Mouse (Mus musculus): ENCODE data around the gene Lamc1.
"Not testable (repeated sequence)": the region's sequence is repeated elsewhere in the genome, so short reads cannot be mapped to it uniquely, and the experiment has no call there.

The Lamc1 gene

GRCm38 (mm10) chr1:153332444-153333295 lies at the start of gene Lamc1:
Gene Lamc1 (minus strand): TSS chr1:153332786.
- DNase-seq (ENCODE audit: extremely low read depth, low read depth, low spot score): no peak

GRCm38 (mm10) chr1:153380746-153381282 lies 48.2 kb upstream of the Lamc1 start:
- no peak for DNase-seq (ENCODE audit: extremely low read depth, low read depth, low spot score)

- no peak for DNase-seq (ENCODE audit: extremely low read depth, low read depth, low spot score)
These were observed 47.2 kb upstream of the Lamc1 start for GRCm38 (mm10) chr1:153379832-153380231.

- DNase-seq (ENCODE audit: extremely low read depth, low read depth, low spot score): no peak
These were observed 46.0 kb upstream of the Lamc1 start for GRCm38 (mm10) chr1:153378587-153378986.

- DNase-seq (ENCODE audit: extremely low read depth, low read depth, low spot score): no peak
These were observed 43.9 kb upstream of the Lamc1 start for GRCm38 (mm10) chr1:153376446-153376845.

- no peak for DNase-seq (ENCODE audit: extremely low read depth, low read depth, low spot score)
These were observed 41.5 kb upstream of the Lamc1 start for GRCm38 (mm10) chr1:153374136-153374535.

GRCm38 (mm10) chr1:153371846-153372245 lies 39.3 kb upstream of the Lamc1 start:
- no peak for DNase-seq (ENCODE audit: extremely low read depth, low read depth, low spot score)

- no peak for DNase-seq (ENCODE audit: extremely low read depth, low read depth, low spot score)
These were observed 36.4 kb upstream of the Lamc1 start for GRCm38 (mm10) chr1:153369011-153369410.

GRCm38 (mm10) chr1:153367048-153367447 lies 34.5 kb upstream of the Lamc1 start:
- no peak for DNase-seq (ENCODE audit: extremely low read depth, low read depth, low spot score)

- no peak for DNase-seq (ENCODE audit: extremely low read depth, low read depth, low spot score)
These were observed 29.3 kb upstream of the Lamc1 start for GRCm38 (mm10) chr1:153361926-153362325.

- DNase-seq (ENCODE audit: extremely low read depth, low read depth, low spot score): no peak
These were observed 28.0 kb upstream of the Lamc1 start for GRCm38 (mm10) chr1:153360556-153360955.

GRCm38 (mm10) chr1:153357218-153357617 lies 24.6 kb upstream of the Lamc1 start:
- no peak for DNase-seq (ENCODE audit: extremely low read depth, low read depth, low spot score)

GRCm38 (mm10) chr1:153354466-153354865 lies 21.9 kb upstream of the Lamc1 start:
- DNase-seq (ENCODE audit: extremely low read depth, low read depth, low spot score): no peak

- DNase-seq (ENCODE audit: extremely low read depth, low read depth, low spot score): no peak
These were observed 21.3 kb upstream of the Lamc1 start for GRCm38 (mm10) chr1:153353736-153354430.

- peak; percentile 94 for DNase-seq (ENCODE audit: extremely low read depth, low read depth, low spot score)
These were observed 18.4 kb upstream of the Lamc1 start for GRCm38 (mm10) chr1:153351034-153351433.

- no peak for DNase-seq (ENCODE audit: extremely low read depth, low read depth, low spot score)
These were observed 15.1 kb upstream of the Lamc1 start for GRCm38 (mm10) chr1:153347726-153348125.

- DNase-seq (ENCODE audit: extremely low read depth, low read depth, low spot score): no peak
These were observed 14.5 kb upstream of the Lamc1 start for GRCm38 (mm10) chr1:153347040-153347439.

GRCm38 (mm10) chr1:153345699-153346291 lies 13.2 kb upstream of the Lamc1 start:
- DNase-seq (ENCODE audit: extremely low read depth, low read depth, low spot score): no peak

- DNase-seq (ENCODE audit: extremely low read depth, low read depth, low spot score): no peak
These were observed 12.4 kb upstream of the Lamc1 start for GRCm38 (mm10) chr1:153345002-153345401.

- DNase-seq (ENCODE audit: extremely low read depth, low read depth, low spot score): not testable (repeated sequence)
These were observed 2.9 kb upstream of the Lamc1 start for GRCm38 (mm10) chr1:153335451-153335850.

GRCm38 (mm10) chr1:153333296-153334121 lies 923 bp upstream of the Lamc1 start:
- no peak for DNase-seq (ENCODE audit: extremely low read depth, low read depth, low spot score)
